Mouse (Mus musculus) cerebellum, adult 8-10 months (tissue): Measurements from ENCODE around the gene Dgkb.
A peak's percentile ranks its signal among the peaks of the same experiment; 100 is the strongest.

Experiments used
- DNase-seq: peaks from one replicate; pipeline ENCODE4 v3.0.0; 2022

The Dgkb gene

DNA sequence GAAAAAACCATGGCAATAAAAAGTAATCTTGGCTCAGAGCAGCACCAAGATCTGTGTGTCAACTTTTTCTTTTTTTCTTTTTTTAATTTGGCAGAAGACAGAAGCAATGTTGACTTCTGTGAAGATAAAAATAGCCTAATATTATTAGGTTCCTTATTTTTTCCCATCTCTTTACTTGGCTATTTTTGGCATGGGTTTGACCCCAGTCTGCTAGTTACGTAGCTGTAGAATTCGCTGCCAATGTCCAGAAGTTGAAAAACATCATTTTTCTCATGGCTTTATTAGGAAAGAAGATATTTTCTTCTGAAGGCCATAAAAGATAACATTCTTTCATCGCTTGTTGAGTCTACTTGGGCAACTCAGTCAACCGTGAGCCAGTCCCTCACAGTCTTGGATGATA is 200.1 kb downstream of the Dgkb start:
- no peak for DNase-seq

DNA sequence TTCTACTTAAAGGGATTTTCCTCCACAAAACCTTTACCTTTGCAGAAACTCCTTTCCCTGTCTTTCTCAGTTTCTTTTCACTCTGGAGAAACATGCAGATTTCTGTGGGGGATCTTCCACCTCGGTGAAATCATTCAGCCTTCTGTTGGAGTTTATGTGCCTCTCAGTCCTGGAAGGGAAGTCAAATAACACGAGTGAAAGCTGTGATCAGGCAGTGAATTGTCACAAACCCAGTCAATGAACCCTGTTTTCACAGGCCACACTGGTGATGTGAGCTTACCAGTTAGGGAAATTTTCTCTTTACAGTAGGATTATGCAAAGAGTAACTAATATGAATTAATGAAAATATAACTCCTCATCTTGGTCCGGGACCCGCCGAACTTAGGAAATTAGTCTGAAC is 229.7 kb downstream of the Dgkb start:
- no peak for DNase-seq

DNA sequence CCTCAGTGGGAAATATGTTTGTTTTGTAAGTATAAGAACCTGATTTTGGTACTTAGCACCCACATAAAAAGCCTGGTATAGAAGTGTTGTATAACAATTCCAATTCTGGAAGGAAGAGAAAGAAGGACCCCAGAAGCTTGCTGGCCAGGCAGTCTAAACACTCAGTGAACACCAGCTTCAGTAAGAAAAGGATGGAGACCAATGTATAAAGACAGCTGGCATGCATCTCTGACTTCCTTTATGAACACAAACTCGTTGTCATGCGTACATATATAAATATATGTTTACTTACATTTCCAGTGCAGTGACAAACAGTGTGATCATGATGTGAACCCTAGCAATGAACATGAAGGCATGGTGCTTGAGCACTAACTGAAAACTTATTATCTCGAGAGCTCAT is 270.7 kb downstream of the Dgkb start:
- DNase-seq = no peak

DNA sequence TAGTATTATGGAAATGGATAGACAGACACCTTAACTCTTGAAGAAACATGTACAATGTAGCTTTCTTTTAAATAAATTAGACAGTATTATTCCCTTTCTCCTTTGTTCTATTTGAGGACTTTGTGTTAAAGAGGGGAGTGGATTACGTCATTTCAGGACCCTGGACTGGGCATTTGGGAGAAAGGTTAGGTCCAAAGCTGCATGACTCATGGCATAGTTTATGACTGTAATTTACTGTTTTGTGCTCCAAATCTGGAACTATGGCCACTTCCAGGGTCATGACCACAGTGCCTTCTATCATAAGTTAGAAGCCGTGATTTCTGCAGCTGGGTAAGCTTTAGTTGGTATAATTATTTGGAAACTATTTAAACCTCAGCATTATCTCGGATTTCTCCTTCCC is 294.4 kb downstream of the Dgkb start:
- DNase-seq = no peak

DNA sequence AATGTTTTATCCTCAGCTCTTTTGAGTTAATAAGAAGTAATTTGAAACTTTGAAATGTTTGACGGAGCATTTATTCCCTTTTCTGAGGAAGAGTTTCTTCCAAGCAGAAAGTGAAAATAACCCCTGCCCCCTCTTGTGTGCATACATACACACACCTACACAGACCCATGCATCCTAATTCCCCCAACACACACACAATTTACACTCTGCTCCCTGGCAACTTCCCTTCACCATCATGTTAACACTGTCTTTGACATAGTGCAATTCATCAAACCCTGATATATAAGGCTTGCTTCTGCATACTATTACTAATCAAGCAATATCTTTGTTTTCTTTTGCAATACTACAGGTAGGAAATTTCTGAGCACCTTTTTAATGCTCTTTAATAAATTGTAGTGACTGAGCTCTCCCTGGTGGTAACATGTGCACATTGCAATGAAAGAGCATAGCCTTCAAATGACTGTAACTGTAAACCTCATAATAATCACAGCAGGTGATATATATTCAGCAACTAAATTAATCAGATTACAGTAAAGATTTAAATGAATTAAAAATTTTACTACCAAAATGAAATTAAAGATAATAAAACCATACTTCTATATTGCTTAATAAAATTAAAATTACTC is 297.6 kb downstream of the Dgkb start:
- no peak for DNase-seq

DNA sequence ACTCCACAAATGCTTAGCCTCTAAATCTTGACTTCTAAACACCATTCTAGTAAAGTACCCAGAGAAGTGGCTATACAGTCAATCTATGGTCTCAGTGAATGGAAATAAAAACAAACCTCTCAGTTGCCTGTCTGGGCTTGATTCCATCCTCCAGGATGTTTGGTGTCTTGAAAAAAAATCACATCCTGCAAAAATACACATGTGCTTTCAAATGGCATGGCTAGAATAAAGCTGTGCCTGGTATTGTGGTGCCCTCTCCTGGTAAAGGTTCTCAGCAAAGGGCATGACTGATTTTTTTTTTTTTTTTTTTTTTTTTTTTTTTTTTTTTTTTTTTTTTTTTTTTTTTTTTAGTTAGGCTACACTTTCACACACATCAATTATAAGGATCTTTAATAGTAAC is 306.0 kb downstream of the Dgkb start:
- no peak for DNase-seq

DNA sequence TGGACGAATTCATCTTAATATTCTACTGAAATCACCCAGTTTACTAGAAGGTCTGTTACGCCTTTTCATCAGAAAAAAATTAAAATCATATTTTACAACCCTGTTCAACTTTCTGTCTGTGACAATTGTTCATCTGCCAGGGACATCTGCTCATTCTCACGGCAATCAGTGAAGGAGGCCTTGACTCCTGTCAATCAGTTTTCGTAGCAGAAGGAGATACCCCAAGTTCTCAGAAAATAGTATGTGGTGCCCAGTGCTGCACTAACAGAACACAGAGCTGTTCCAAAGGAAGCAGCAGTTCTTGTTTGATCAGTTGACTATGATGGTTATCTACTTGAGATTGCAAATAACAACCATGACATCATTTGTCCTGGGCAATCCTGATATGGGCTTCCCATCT is 307.8 kb downstream of the Dgkb start:
- no peak for DNase-seq

DNA sequence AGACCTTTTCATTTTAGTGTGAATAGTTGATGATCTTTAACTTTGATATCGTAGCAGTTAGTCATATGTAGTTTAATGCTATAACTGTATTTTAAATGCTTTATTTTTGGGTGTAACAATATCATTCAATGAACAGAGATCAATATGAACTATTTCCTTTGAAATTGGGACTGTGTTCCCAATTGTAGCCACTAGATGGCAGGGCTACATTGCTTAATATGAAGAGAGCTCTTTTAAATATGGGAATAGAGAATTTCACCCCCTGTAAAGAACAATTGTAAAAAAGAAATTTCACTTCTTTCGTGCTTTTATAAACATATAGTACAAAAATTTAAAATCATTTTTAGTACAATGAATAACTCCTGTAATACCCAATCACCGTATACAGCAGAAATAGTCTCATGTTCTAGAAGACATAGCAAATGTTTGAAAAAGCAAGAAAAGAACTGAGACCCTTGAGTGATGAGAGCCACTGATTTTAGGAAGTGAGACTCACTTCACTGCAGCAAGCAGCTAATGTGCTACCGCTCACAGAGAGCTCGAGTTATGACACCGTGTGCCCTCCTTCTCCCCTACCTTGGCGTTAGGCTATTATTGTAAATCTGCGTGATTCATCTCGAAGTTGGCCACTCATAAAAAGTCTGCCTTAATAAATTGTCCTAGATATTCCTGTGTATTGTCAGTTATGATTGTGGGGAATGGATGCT is 312.8 kb downstream of the Dgkb start:
- peak; percentile 47 for DNase-seq

DNA sequence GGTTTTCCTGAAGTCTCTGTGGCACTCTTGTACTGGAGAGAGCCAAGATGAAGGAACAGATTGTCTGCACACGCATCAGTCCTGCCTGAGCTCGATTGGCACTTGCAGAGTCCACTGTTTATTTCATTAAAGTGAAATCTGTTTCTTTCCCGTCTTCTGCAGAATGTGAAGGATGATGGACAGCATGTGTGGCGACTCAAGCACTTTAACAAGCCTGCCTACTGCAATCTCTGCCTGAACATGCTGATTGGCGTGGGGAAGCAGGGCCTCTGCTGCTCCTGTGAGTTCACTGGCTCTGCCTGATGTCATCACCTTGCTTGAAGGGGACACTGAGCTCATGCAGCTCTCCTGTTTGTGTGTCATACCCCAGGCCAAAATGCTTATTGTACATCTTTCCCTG is 318.9 kb downstream of the Dgkb start:
- no peak for DNase-seq

DNA sequence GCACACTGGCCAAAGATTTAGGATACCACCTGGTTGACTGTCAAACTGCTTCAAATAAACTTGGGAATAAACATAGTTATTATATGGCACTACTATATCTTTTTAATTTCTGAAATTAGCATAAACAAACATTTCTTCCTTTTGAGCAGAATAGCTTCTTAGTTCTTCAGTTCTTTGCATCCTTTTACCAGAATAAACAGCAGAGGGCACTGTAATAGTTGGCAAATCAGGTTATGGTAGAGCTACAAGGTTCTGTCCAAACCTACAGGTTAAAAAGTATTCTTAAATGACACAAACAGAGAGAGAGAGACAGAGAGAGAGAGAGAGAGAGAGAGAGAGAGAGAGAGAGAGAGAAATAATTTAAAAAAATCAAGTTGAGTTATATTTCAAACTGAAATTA is 322.5 kb downstream of the Dgkb start:
- no peak for DNase-seq

DNA sequence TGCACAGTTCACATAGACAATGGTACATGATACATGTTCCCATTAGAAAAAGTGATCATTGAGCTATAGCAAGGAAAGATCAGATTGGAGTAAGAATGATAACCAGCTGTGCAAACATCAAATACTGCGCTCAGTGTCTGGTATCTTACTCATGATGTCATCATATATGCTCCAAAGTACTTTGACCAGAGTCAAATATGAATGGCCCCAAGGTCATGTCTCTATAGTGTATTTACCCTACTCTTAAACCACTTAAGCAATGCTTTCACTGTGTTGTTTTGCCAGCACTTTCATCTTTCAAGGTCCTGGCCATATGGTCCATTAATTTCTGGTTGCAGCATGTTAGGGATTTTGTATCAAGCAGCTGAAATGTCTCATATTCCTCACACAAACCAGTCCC is 415.1 kb downstream of the Dgkb start:
- DNase-seq = no peak

DNA sequence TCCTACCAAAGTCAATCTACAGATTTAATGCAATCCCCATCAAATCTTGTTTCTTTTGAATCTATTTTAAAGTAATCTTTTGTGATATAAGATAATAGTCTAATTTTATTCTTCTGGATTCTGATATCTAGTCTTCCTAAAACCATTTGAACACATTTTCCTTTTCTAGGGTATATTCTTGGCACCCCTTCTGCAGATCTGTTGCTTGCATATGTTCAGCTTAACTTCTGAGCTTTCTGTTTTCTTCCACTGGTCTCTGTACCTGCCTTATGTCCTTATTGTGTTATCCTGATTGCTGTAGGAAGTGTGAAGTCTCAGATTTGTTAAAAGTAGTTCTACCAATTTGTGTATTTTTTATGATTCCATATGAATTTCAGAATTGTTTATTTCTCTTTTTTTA is 451.3 kb downstream of the Dgkb start:
- DNase-seq = no peak

DNA sequence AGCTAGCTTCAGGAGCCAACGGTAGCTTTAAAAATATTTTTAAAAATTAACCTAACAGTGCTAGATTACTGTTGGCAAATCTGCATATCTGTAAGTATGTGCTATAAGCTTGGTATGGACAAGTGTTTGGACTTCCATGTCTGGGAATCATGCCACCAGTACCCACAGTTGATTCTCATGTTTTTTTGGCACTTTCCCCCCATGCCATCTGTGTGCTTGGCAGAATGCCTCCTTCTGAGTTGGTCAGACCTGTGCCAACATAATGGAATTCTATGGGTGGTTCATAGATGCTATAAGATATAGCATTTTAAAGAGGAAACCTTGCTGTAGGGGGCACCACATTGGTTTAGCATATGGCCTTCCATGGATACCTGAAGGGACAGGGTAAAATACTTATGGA is 484.0 kb downstream of the Dgkb start:
- DNase-seq = peak; percentile 84

DNA sequence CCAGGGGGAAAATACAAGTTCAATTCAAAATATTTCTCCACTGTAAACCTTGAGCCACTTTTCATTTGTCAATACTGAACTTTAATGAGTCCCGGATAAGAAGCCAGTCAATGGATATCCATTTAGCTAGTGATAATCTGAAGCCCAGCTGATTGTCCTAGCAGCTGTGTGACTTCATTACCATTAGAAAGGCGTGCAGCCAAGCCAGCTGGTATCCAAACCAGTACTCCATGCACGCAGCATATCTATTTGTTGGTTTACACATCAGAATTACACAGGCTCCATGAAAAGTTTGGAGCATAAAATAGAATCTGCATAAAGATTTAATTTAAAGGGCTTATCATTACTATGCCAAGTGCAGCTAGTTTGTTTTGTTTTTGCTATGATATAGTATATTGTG is 486.3 kb downstream of the Dgkb start:
- no peak for DNase-seq

DNA sequence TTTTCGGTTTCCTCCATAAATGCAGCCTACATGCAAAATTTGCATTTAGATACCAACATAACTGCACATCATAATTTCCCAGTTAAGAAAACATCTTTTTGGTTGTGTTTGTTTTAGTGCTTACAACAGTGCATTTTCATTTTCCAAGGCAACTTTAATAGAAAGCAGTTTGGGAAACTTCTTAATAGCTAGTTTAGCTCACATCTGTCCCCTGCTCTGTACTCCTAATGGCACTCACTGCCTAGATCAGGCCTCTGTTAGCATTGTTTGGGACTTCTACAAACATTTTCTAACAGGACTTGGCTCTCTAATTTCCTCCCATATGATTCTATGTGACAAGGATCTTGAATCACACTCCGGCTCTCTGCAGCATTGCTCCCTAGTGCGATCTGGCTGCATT is 486.7 kb downstream of the Dgkb start:
- no peak for DNase-seq

DNA sequence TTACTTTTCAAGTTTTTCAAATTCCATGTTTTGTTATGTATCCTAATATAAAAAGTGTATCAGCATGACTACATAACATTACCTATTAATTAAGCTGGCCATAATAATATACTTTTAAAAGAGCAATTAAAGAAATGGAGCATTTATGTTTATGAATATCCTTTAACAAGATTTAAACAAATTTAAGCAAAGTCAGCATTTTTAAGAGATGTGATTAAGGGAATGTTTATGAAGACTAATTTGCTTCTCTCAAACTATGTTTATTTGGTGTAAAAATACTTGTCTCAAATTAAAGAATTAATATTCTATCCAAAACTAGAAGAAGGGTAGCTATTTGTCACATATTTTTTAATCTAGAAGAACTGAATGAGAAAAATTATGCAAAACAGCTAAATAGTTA is 492.4 kb downstream of the Dgkb start:
- DNase-seq = no peak

DNA sequence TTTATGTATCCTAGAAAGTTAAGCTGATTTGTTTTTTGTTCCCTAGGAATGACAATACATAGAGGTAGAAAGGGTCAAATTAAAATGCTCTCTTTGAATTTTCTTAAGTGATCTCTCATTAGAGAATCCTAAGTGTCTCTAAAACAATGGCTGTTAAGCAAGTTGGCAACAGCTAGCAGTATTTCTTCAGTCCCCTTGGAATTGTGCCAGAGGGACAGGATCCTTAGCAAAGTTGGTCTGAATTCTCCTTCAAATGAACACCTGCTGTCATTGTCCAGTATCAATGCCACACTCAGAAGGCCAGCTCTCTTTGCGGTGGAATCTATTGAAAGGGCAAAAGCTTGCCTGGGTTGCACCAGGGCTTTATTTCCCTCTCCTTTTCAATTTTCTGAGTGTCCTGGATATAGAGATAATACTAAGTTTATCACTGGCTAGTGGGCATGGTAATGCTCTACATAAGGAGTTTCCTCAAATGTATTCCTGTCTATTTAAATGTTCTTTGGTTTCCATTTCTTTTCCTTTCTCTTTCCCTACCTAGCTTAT is 510.3 kb downstream of the Dgkb start:
- DNase-seq = no peak

DNA sequence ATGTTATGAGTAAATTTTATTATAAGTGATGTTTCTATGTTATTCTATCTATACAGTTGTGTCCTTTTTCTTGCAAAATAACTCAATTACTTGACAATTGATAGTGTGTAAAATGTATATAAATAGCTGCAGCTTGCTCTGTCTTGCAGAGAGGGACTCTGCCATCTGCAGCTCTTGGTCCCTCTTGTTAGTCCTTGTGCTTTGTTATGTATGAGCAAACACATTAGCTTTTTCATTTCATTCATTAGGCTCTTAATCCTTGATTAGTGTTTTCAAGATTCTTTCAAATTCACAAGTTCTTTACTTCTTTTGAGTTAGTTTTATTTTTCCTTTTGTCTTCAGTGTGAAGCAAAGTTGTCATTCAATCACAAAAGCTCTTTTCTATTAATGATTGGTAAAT is 511.3 kb downstream of the Dgkb start:
- no peak for DNase-seq

DNA sequence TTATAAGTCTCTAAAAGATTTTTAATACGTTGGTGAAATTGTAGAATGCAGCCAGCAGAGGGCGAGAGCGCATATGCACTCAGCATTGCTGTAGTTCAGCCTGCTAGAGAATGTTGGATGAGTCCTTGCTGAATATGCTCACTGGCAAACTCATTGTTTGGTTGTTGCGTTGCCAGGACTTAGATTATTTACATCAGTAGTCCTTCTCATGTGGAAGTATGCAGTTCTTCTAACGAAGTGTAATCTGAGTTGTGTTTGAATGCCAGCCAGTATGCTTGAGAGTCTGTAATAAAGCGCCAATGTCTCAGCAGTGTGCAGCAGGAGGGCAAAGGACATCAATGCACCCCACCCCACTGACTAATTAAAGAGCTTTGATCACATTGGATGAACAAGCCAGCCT is 525.1 kb downstream of the Dgkb start:
- peak; percentile 75 for DNase-seq

DNA sequence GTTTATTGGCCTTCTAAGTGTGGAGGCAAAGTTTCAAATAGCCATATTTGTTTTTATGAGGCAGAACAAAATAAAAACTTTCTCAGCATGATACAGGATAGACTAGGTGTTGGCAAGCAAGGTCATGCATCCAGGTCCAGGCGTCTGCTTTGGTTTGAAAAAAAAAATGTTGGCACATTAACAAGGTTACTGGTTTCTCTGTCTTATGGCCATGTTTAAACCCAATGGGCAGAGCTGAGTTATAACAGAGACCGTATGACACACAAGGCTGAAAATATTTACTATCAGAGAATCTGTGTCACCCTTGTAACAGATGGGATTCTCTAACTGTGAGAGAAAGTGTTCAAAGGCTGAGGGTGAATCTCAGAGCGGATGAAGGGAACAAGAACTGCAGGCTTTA is 535.0 kb downstream of the Dgkb start:
- no peak for DNase-seq

DNA sequence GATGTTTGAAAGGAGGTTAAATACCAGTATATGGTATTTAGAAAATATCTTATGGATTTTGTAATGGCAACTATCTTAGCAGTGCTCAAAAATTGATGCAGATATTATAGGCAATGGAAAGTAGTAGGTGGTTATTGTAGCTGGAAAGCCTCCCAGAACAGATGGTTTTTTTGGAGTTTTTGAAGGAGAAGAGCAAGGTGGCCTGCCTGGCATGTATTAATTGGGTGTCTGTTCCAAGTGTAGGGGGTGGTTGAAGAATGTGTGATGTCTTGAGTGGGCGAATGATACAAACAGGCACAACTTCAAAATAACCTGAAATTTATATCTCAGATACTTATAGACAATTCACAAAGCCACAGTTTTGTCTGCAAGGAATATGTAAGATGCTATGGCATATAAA is 538.9 kb downstream of the Dgkb start:
- no peak for DNase-seq

DNA sequence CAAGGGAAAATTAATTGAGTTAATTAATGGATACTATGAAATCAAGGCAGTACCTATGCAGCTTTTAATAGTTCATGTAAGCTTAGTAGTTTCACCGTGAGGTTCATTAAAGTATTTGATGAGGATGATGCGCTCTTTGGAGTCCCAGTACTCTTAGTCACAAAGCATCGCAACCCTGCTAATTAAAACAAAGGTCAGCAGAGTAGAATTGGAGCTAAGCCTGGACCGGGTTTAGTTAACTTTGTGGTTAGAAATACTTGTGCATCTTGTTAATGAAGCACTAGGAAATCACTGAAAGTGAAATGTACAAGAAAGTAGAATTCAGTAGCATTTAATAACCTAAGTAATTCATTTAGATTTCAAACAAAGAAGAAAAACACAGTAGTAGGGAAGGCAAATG is 544.0 kb downstream of the Dgkb start:
- no peak for DNase-seq

DNA sequence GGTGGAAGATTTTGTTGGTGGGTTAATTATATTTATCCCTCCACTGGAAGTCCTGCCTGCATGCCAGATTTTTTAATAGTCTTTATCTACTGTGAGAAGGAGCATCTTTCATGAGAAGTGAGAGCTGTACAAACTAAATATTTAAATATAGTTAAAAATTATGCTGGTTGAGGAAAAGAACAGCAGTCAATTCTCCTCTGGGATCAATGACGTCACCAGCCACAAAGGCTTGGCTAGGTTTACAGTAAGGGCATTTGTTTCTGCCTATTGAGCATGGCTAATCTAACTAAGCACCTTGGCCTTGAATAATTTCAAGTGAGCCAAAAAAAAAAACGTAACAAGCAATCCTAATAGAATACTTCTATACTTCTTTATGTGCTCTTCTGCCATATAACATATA is 554.1 kb downstream of the Dgkb start:
- no peak for DNase-seq

DNA sequence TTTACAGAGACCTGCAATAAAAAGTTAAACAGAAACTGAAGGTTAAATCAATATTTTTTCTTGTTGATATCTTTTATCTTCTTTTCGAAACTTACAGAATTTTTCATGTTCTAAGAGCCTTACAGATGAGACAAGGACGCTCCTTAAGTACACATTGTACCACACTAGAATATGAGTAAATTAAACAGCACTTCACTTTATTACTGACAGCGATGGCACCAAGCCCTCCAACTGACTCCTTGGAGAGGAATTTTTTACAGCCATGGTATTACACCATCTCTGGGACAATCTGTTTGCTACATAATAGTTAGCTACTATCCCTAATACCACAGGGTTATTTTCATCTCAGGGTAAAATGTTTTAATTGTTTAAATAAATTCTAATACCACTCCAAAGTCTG is 556.6 kb downstream of the Dgkb start:
- no peak for DNase-seq

DNA sequence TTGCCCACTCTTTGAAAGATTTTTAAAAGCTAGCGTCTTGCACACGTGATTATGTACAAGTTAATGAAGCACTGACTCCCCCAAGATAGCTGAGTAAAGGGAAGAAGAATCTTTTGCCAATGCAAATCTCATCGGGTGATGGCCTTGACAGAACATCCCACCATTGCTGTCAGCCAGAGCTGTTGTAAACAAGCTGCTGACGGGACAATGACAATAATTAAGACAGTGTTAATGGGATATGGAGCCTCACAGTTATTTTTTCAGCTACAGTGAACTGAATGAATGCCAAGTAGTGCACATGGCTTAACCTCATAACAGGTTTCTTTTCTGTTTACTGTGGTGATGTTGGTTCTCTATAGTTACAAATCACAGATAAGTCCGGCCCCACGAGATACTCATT is 568.4 kb downstream of the Dgkb start:
- no peak for DNase-seq
